30 mouse cellular contexts compared by ENCODE assay signal in the genomic region with DNA sequence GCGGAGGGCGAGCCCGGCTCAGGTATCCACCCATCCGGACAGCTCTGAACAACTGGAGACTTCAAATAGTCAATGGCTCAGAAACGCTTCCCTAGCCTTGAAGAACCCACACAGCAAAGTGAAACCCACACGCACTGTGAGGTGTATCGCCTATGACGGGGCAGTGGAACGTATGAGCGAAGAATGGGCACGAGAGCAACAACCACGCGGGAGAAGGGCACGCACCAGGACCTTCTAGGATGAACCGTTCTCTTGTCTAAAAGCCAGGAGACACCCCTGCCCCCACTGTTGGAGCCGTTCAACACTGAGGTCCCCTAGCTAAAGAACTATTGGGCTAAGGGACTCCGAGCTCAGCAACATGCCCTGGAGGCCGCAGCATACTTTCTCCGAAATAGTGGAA. TPM values are rescaled to one million over a fixed set of nuclear protein-coding genes. Genes with fewer than 3 reads are reported as not detected.
DNase-seq lines count a peak whose midpoint lies in the region; ATAC-seq and TF ChIP-seq lines count a peak whose summit lies in the region.
"Had no signal": no experiment of that assay in that cellular context is flagged by ENCODE, and none has a peak within 500 bp of the region (broad histone marks: within the 10 kb centered on the region; RNA-seq: fewer than 3 reads in every experiment).

No protein-coding gene starts in this region.

- no peak overlapping the region for H3K4me3 ChIP-seq in limb, embryonic 12.5 days (replicated peaks)
- no peak overlapping the region for H3K4me3 ChIP-seq in limb, embryonic 10.5 days
- peak overlapping the region; percentile 74 for H3K4me3 ChIP-seq in testis, adult 2 months (ENCODE audit: control insufficient read depth, low read depth, low read length)
- H3K4me3 ChIP-seq: embryonic facial prominence, embryonic 13.5 days; embryonic facial prominence, embryonic 15.5 days; erythroblast, embryonic 14.5 days; forebrain, embryonic 10.5 days; forebrain, embryonic 12.5 days had no signal

- no peak overlapping the region for H3K27ac ChIP-seq in limb, embryonic 12.5 days
- no peak overlapping the region for H3K27ac ChIP-seq in limb, embryonic 10.5 days
- H3K27ac ChIP-seq in testis, adult 2 months (ENCODE audit: control insufficient read depth, insufficient read depth, low read depth, low read length) = no peak overlapping the region
- H3K27ac ChIP-seq: embryonic facial prominence, embryonic 13.5 days; embryonic facial prominence, embryonic 15.5 days; forebrain, embryonic 10.5 days; forebrain, embryonic 12.5 days had no signal

- H3K4me2 ChIP-seq in limb, embryonic 12.5 days = no peak overlapping the region
- H3K4me2 ChIP-seq: embryonic facial prominence, embryonic 13.5 days; embryonic facial prominence, embryonic 15.5 days; forebrain, embryonic 12.5 days had no signal

- TF ChIP-seq CTCF in testis, adult 2 months (IDR thresholded peaks at IDR 0.05; ENCODE audit: control insufficient read depth, insufficient read depth, insufficient replicate concordance, low read depth, low read length) = no peak

- DNase-seq in limb, embryonic 10.5 days (ENCODE audit: low spot score) = no peak
- no peak for DNase-seq in testis, postnatal 14 days (ENCODE audit: low spot score)
- peak; percentile 6 for DNase-seq in ZHBTc4 (ENCODE audit: low read depth, low spot score)
- DNase-seq in kidney, adult 11 months = no peak
- DNase-seq: adrenal gland, adult 2 months; adrenal gland, postnatal 10 days; adrenal gland, postnatal 25 days; B cell, adult 2 months; cerebellum, adult 11-12 months; cerebellum, adult 8-10 months; cerebellum, adult 9-11 months; cerebellum, postnatal 14 days; cerebellum, postnatal 36 days; embryo, embryonic 11 days had no signal

- no peaks in the 10 kb centered on the region for H3K4me1 ChIP-seq in limb, embryonic 12.5 days (replicated peaks)
- H3K4me1 ChIP-seq in limb, embryonic 10.5 days = no peaks in the 10 kb centered on the region
- no peaks in the 10 kb centered on the region for H3K4me1 ChIP-seq in testis, adult 2 months (ENCODE audit: control insufficient read depth, insufficient read depth, low read length)
- H3K4me1 ChIP-seq: embryonic facial prominence, embryonic 13.5 days; embryonic facial prominence, embryonic 15.5 days; forebrain, embryonic 10.5 days; forebrain, embryonic 12.5 days had no signal

- WGBS in limb, embryonic 12.5 days = 92% methylated on average over 19 of the region's 19 CpGs
- 94% methylated on average over 19 of the region's 19 CpGs for WGBS in limb, embryonic 10.5 days

- no peak overlapping the region for H3K9ac ChIP-seq in limb, embryonic 12.5 days (replicated peaks)
- H3K9ac ChIP-seq: embryonic facial prominence, embryonic 13.5 days; embryonic facial prominence, embryonic 15.5 days; forebrain, embryonic 12.5 days had no signal

- TF ChIP-seq POLR2A in testis, adult 2 months (IDR thresholded peaks at IDR 0.05; ENCODE audit: control insufficient read depth, low read depth, low read length) = peak; percentile 94; the same call in 1 of the 2 replicates

- H3K27me3 ChIP-seq in limb, embryonic 12.5 days = no peaks in the 10 kb centered on the region
- no peaks in the 10 kb centered on the region for H3K27me3 ChIP-seq in limb, embryonic 10.5 days (ENCODE audit: low read depth, poor library complexity, severe bottlenecking)
- H3K27me3 ChIP-seq in testis, adult 2 months (ENCODE audit: control insufficient read depth, insufficient read depth, low read length) = no peaks in the 10 kb centered on the region
- H3K27me3 ChIP-seq: CH12.LX; embryonic facial prominence, embryonic 13.5 days; embryonic facial prominence, embryonic 15.5 days; forebrain, embryonic 12.5 days; Patski had no signal

- H3K9me3 ChIP-seq in limb, embryonic 12.5 days = no peaks in the 10 kb centered on the region
- H3K9me3 ChIP-seq in limb, embryonic 10.5 days (replicated peaks) = no peaks in the 10 kb centered on the region
- H3K9me3 ChIP-seq: embryonic facial prominence, embryonic 13.5 days; embryonic facial prominence, embryonic 15.5 days; forebrain, embryonic 10.5 days; forebrain, embryonic 12.5 days; G1E had no signal

- no peaks in the 10 kb centered on the region for H3K36me3 ChIP-seq in limb, embryonic 12.5 days
- H3K36me3 ChIP-seq in limb, embryonic 10.5 days = no peaks in the 10 kb centered on the region
- H3K36me3 ChIP-seq in testis, adult 2 months (ENCODE audit: control insufficient read depth, insufficient read depth, low read length) = no peaks in the 10 kb centered on the region
- H3K36me3 ChIP-seq: embryonic facial prominence, embryonic 13.5 days; embryonic facial prominence, embryonic 15.5 days; forebrain, embryonic 10.5 days; forebrain, embryonic 12.5 days; G1E had no signal

- 0 out of 2 replicates have a peak, but pooled peaks have one; percentile 15 for ATAC-seq in limb, embryonic 12.5 days (ENCODE audit: insufficient number of reproducible peaks, insufficient read depth, low FRiP score, low TSS enrichment, low read depth)
- ATAC-seq: CD4-positive, CD25-positive, alpha-beta regulatory T cell, adult 4 months; forebrain, embryonic 14.5 days; forebrain, embryonic 16.5 days; Patski had no signal

RNA-seq across cellular contexts. Expression of a gene that starts 18.9 kb away (rescaled TPM):
- polyA plus RNA-seq in limb, embryonic 12.5 days (2016; fragmentation: Nextera tagmentation; extraction: Ambion mirVana) = 3.3 and 4.4 TPM in 2 replicates
- polyA plus RNA-seq in limb, embryonic 10.5 days (2016; fragmentation: Nextera tagmentation; extraction: Ambion mirVana) = 6.4 and 6.6 TPM in 2 replicates
- polyA plus RNA-seq in testis, adult 2 months (2012; rRNA removed) = 4.5 and 4.9 TPM in 2 replicates
- polyA plus RNA-seq: CD4-positive, CD25-positive, alpha-beta regulatory T cell, adult 4 months had no signal

RNA-seq across cellular contexts. Expression of a gene that starts 33.5 kb away (rescaled TPM):
- polyA plus RNA-seq in limb, embryonic 12.5 days (2016; fragmentation: Nextera tagmentation; extraction: Ambion mirVana) = not detected in 2 replicates
- not detected in 2 replicates for polyA plus RNA-seq in limb, embryonic 10.5 days (2016; fragmentation: Nextera tagmentation; extraction: Ambion mirVana)
- not detected in 2 replicates for polyA plus RNA-seq in testis, adult 2 months (2012; rRNA removed)
- polyA plus RNA-seq: adrenal gland, adult 2 months; brain, embryonic 14.5 days; CD4-positive, CD25-positive, alpha-beta regulatory T cell, adult 4 months; embryonic facial prominence, embryonic 11.5 days; embryonic facial prominence, embryonic 13.5 days; erythroblast, embryonic 14.5 days; forebrain, embryonic 10.5 days; forebrain, embryonic 12.5 days; forebrain, embryonic 14.5 days; forebrain, embryonic 16.5 days; frontal cortex, adult 2 months; G1E; Patski had no signal

RNA-seq across cellular contexts. Expression of a gene that starts 47.0 kb away (rescaled TPM):
- polyA plus RNA-seq in limb, embryonic 12.5 days (2016; fragmentation: Nextera tagmentation; extraction: Ambion mirVana) = not detected in 2 replicates
- not detected in 2 replicates for polyA plus RNA-seq in limb, embryonic 10.5 days (2016; fragmentation: Nextera tagmentation; extraction: Ambion mirVana)
- polyA plus RNA-seq in testis, adult 2 months (2012; rRNA removed) = not detected in 2 replicates
- polyA plus RNA-seq: adrenal gland, adult 2 months; brain, embryonic 14.5 days; embryonic facial prominence, embryonic 11.5 days; embryonic facial prominence, embryonic 13.5 days; embryonic facial prominence, embryonic 15.5 days; erythroblast, embryonic 14.5 days; forebrain, embryonic 10.5 days; forebrain, embryonic 12.5 days; forebrain, embryonic 14.5 days; forebrain, embryonic 16.5 days; G1E; Patski had no signal
